Mouse (Mus musculus): Measurements from ENCODE around the gene Hist1h1e.
"Not testable (repeated sequence)": the region's sequence is repeated elsewhere in the genome, so short reads cannot be mapped to it uniquely, and the experiment has no call there.

The Hist1h1e gene

GRCm38 (mm10) chr13:23591886-23592285, 30.5 kb downstream of the Hist1h1e start:
- not testable (repeated sequence) for DNase-seq

- DNase-seq = no peak
Observed at GRCm38 (mm10) chr13:23591206-23591605, 31.2 kb downstream of the Hist1h1e start.

- no peak for DNase-seq
Observed at GRCm38 (mm10) chr13:23586940-23587225, 35.5 kb downstream of the Hist1h1e start.

- DNase-seq = no peak
Observed at GRCm38 (mm10) chr13:23586099-23586939, 36.0 kb downstream of the Hist1h1e start.

- DNase-seq = peak; percentile 56 to 79
Observed at GRCm38 (mm10) chr13:23585442-23586098, 36.8 kb downstream of the Hist1h1e start.

- peak; percentile 65 to 80 for DNase-seq
Observed at GRCm38 (mm10) chr13:23585029-23585441, 37.3 kb downstream of the Hist1h1e start.

GRCm38 (mm10) chr13:23584331-23584730, 38.0 kb downstream of the Hist1h1e start:
- DNase-seq = no peak

- no peak for DNase-seq
Observed at GRCm38 (mm10) chr13:23583387-23584068, 38.8 kb downstream of the Hist1h1e start.

GRCm38 (mm10) chr13:23582219-23583056, 39.9 kb downstream of the Hist1h1e start:
- DNase-seq = no peak

GRCm38 (mm10) chr13:23581408-23582218, 40.7 kb downstream of the Hist1h1e start, which contains the start of gene Hist1h4d:
Hist1h4d (plus strand) TSS chr13:23581598.
- DNase-seq = peak; percentile 93 to 98

GRCm38 (mm10) chr13:23577835-23578234, 44.5 kb downstream of the Hist1h1e start:
- no peak for DNase-seq

GRCm38 (mm10) chr13:23576906-23577639, 45.3 kb downstream of the Hist1h1e start:
- no peak for DNase-seq

GRCm38 (mm10) chr13:23576351-23576881, 45.9 kb downstream of the Hist1h1e start:
- DNase-seq = no peak

GRCm38 (mm10) chr13:23575864-23576313, 46.5 kb downstream of the Hist1h1e start:
- DNase-seq = not testable (repeated sequence)

GRCm38 (mm10) chr13:23575271-23575851, 47.0 kb downstream of the Hist1h1e start, which contains the start of gene Hist1h3d:
Hist1h3d (plus strand) TSS chr13:23575763.
- DNase-seq = peak in 1 of 2 experiments; percentile 42

GRCm38 (mm10) chr13:23574546-23575170, 47.7 kb downstream of the Hist1h1e start:
- DNase-seq = not testable (repeated sequence)

GRCm38 (mm10) chr13:23573898-23574524, 48.3 kb downstream of the Hist1h1e start, which contains the start of the genes Hist1h2bf and Hist1h2ad:
Hist1h2bf (minus strand) TSS chr13:23574196.
Hist1h2ad (plus strand) TSS chr13:23574381.
- peak; percentile 82 to 90 for DNase-seq

GRCm38 (mm10) chr13:23573034-23573897, 49.1 kb downstream of the Hist1h1e start:
- DNase-seq = not testable (repeated sequence)

Data from kidney, postnatal 36 days (tissue).